Mouse (Mus musculus) cerebellum, adult 11 months (tissue): ENCODE measurements around the gene Btbd35f29.
"Not testable (repeated sequence)": the region's sequence is repeated elsewhere in the genome, so short reads cannot be mapped to it uniquely, and the experiment has no call there.

ENCODE experiments used
- DNase-seq: peaks from one replicate; pipeline ENCODE4 v3.0.0; 2022

Btbd35f29 gene

GRCm38 (mm10) chrX:31117374-31117773, at the start of gene Btbd35f29:
Gene Btbd35f29 (plus strand): TSS chrX:31117674.
- DNase-seq: not testable (repeated sequence)

- not testable (repeated sequence) for DNase-seq
Measured at GRCm38 (mm10) chrX:31141416-31141815, 23.9 kb downstream of the Btbd35f29 start.

- not testable (repeated sequence) for DNase-seq
Measured at GRCm38 (mm10) chrX:31145144-31145543, 27.7 kb downstream of the Btbd35f29 start.

GRCm38 (mm10) chrX:31145835-31146234, 28.4 kb downstream of the Btbd35f29 start:
- DNase-seq: not testable (repeated sequence)

GRCm38 (mm10) chrX:31158534-31159085, 41.1 kb downstream of the Btbd35f29 start:
- DNase-seq: not testable (repeated sequence)

GRCm38 (mm10) chrX:31159450-31160322, 42.2 kb downstream of the Btbd35f29 start:
- not testable (repeated sequence) for DNase-seq

- not testable (repeated sequence) for DNase-seq
Measured at GRCm38 (mm10) chrX:31160554-31160953, 43.1 kb downstream of the Btbd35f29 start.

GRCm38 (mm10) chrX:31162638-31163037, 45.2 kb downstream of the Btbd35f29 start:
- DNase-seq: not testable (repeated sequence)

- DNase-seq: not testable (repeated sequence)
Measured at GRCm38 (mm10) chrX:31165193-31165592, 47.7 kb downstream of the Btbd35f29 start.
